Mouse (Mus musculus): ENCODE measurements around the gene Gm43552.

The Gm43552 gene

DNA sequence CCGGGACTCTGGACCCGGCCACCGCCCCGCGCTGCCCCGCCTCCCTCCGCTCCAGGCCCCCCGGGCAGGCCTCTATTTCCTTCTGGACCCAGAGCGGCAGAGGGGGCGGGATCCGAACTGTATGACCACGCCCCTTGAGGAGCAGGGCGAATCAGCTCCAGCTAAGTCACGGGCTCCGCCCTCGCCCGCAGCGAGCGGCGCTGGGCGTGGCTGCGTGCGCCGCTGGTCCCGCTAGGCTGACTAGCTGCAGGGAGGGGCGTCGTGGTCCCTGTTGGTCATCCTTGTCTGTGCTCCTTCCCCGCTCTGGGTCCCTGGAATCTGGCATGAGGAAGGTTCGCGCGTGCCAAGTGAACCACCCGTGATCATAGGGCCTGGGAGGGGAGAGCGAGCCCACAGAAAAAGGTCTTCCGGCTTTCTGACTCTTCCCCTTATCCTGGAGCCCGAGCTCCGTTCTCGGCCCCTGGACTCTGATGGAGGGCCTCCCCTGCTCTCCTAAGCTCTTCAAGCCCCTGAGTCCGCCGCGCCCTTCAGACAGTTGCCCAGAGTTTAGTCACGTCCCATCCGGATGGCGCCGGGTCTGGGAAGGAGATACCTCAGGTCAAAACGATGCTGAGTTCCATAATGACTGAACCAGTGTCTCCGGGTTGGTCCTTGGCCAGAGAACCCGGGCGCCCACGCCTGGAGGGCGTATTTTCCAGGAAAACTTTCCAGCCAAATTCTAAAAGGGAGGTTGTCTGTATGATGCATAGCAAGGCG lies 56.6 kb downstream of the Gm43552 start, which contains the start of gene Ugdh:
Gene Ugdh (minus strand): TSS at position 144 of the 756 bp plus-strand sequence.
- WGBS = under 1% methylated on average over 51 of the region's 51 CpGs

DNA sequence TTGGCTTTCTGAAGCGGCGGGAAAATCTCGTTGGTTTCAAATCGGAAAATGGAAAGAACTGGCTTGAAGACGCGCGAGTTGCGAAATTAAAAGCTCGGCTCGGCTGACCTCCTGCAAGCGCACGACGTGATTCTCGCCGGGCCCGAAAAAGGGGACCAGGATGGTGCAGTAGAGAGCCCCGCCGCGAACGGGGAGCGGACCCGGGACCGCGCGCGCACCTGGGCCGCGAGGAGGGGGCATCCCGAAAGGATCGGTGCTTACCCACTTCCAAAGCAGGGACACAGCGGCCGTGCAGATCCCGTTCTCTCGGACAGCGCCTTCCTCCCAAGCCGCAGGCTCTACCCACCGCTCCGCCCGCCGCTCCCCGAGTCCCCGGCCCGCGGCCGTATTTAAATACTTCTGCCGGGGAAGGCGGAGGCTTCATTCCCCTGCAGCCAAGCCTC lies 57.2 kb downstream of the Gm43552 start:
- WGBS = 1% methylated on average over 42 of the region's 47 CpGs

DNA sequence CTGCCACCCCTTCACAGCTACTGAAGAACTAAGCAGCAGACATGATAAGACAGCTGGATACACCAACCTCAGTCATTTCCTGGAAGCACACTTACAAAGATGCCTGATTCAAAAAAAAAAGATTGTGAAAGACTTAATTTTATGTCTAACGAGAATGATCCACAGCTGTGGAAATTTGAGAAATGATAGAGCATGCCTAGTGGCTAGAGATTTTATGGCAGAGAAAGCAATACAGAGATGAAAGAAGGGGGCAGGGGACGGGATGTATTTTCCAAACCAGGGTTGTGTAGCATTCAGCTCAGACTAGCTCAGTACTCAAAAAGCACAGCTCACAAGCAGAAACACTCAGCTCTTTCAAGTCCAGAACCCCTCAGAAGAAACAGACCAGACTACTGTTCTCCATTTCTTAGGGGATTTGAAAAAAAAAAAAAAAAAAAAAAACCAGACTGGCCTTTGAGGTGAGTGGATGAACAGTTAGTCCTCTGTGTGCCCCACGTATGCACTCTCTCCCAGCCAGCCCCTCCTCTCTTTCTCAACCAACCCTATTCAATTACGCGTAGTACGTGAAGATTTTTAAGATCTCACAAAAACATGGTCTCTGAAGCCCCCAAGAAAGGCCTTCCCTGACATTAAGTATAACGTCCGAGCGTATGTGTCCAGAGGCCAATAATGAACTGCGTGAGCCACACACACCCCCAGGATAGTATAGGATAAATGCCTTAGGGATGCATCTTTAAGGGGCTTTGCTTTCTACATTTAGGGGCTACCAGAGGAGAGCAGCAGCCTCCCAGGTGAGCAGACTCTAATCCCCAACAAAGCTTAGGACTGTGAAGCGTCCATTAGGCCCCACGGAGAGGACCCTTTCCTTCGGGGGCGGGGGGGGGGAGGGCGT lies 57.9 kb downstream of the Gm43552 start:
- WGBS = 3% methylated on average over 15 of the region's 15 CpGs

DNA sequence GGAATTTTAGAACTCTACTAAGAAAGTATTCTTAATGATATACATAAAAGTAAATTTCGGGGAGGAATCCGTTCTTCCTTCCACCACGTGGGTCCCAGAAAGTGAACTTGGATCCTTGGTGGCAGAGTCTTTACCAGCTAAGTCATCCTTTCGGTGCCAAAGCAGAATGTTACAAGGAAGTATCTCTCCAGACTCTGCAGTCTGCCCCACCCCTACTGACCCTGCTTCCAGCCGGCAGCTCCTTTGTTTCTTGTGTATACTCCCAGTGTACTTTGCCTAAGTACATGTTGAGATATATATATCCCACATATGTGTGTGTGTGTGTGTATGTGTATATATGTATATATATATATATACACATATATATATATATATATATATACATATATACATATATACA lies 63.2 kb downstream of the Gm43552 start:
- WGBS = 82% methylated on average over 5 of the region's 5 CpGs

DNA sequence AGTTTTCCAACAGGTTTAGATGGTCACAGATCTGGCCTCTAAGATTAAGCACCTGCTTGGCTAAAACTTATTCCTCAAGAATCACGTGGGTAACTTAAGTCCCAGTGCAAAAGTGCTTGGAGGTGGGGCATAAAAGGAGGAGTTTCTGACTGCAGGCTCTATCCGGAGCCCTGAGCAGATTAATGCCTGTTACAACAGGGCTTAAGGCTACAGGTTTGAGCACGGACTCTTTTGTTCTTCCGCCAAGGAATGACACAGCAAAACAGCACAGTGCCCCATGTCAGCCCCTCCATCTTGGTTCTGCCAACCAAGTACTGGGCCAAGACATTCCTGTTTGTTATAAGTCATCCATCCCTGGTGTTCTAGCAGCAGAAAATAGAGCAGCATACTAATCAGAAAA lies 64.3 kb downstream of the Gm43552 start:
- WGBS = 55% methylated on average over 4 of the region's 4 CpGs

DNA sequence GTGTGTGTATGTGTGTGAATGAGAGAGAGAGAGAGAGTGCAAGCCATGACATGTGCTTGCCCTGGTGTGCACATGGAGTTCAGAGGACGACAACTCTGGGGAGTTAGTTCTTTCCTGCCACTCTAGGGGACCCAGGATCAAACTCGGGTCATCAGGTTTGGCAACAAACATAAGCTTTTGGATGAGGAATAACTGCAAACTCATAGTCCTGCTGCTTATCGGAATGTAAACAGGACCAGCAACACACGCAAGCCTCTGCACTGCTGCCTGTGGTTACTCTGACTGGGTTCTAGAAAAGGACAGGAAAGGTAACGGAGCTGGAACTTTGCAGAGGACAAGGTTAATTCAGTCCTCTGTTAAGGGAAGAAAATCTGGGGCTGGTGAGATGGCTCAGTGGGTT lies 67.4 kb downstream of the Gm43552 start:
- 89% methylated on average over 5 of the region's 5 CpGs for WGBS

DNA sequence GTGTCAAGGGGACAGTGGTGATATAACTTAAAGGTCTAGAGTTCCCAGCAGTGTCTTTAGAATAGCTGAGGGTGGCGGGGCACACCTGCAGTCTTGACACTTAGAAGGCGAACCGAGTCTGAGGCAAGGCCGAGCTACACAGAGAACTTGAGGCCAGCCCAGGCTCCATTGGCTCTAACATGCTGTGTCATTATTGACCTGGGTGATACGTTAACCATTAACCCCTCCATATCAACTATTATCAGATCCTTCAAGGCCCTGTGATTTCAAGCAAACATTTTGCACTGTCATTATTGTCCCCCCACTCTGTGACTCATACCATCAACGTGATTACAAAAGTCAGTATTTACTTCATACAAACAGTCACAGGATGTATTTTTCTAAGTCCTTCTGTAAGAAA lies 68.4 kb downstream of the Gm43552 start:
- 88% methylated on average over 6 of the region's 6 CpGs for WGBS

DNA sequence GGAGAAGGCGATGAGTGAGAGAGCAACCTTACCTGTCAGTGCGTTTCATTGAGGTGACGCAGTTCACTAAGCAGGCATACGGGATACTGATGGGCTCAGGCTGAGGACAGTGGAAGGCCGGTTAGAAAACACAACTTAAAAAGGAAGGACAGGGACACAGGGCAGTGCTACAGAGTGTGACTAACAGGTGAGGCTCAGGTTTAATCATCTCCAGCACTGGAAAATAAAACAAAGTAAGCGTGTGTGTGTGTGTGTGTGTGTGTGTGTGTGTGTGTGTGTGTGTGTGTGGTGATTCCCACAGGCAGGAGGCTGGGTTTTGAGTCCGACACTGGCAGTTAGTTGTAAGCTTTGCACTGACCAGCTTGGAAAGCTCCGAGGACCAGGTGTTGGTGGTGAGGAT lies 69.8 kb downstream of the Gm43552 start:
- WGBS = 97% methylated on average over 8 of the region's 8 CpGs

DNA sequence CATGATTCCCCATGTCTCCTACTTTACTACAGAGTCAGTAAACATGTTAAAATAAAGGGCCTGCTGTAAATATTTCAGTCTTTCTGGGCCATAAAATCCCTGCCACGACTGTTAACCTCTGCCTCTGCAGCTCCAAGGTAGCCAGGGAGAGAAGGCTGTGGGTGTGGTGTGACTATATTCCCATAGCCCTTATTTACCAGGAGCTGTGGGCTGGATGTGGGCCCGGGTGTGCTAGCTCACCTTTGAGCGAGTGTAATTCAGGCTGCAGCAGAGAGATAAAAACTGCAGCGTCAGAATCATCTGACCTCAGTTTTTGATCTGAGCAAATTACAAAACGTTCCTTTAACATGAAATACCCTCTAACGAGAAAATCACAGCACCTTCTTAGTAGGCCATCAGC lies 71.8 kb downstream of the Gm43552 start:
- 65% methylated on average over 6 of the region's 6 CpGs for WGBS

DNA sequence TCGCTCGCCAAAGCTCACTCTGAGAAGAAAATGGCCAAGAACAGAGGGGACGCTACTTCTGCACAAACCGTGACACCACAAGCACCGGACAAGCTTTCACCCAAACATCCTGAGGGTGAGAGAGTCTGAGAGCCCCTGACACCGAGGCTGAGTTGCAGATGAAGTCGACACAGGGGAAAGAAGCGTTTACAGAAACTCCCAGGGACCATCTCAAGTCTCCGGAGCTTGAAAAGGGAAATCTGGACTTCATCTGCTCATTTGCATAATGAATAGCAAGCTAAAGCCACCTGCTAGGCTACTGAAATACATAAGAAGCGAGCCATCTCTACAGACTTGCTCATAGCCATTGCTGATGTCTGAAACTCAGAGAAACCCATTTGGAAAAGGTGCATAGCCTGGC lies 73.5 kb downstream of the Gm43552 start:
- 69% methylated on average over 10 of the region's 10 CpGs for WGBS

DNA sequence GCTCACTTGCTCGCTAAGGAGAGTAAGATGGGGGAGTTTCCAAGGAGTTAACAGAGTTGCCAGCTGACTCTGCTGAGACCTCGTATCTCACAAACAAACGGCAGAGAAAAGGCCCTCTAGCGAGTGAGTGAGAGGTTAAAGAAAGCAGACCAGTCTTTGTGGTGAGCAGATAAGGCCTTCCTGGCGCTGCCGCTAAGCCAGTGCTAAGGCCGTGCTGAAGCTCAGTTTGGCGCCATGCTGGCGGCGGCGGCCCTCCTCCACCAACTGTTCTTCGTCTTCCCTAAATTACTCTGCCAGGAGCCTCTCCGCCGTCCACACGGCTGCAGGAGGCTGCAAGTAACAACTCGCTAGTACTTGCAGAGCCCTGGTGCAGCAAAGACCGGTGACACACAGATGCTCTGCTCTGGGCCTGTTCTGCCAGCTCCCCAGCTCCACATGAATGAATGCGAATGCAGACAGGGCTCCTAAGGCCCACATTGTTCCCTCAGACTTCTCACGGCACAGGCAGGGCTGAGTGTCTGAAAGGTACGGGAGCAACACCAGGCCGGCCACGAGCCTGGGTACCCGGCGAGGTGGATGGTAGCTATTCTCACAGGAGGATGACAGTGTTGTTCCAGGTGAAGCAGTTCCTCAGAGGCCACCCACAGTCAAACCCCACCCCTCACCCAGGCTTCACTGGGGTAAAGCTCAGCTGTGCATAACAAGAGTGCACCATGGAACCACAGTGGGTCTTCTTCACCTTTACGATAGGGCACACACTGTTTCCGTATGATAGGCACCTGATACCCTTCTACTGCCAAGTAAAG lies 76.8 kb downstream of the Gm43552 start:
- WGBS = 45% methylated on average over 26 of the region's 26 CpGs

DNA sequence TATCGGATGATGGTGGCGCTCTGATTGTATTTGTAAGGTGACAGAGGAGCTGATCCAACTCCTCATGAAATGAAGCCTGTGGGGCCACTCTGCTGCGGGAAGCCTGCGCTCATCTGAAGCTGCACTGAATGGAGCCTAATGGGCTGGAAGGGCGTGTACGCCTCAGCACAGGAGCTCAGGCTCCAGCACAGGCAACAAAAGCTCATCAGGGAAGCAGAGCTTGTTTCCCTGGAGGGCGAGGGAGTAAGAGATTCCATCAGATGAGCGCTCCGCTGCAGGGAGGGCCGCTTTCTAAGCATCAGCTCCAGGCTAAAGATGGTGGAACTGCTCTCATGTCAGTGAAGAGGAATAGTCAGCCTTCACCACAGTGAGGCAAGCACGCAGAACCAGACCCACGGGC lies 84.6 kb downstream of the Gm43552 start:
- 69% methylated on average over 12 of the region's 12 CpGs for WGBS

DNA sequence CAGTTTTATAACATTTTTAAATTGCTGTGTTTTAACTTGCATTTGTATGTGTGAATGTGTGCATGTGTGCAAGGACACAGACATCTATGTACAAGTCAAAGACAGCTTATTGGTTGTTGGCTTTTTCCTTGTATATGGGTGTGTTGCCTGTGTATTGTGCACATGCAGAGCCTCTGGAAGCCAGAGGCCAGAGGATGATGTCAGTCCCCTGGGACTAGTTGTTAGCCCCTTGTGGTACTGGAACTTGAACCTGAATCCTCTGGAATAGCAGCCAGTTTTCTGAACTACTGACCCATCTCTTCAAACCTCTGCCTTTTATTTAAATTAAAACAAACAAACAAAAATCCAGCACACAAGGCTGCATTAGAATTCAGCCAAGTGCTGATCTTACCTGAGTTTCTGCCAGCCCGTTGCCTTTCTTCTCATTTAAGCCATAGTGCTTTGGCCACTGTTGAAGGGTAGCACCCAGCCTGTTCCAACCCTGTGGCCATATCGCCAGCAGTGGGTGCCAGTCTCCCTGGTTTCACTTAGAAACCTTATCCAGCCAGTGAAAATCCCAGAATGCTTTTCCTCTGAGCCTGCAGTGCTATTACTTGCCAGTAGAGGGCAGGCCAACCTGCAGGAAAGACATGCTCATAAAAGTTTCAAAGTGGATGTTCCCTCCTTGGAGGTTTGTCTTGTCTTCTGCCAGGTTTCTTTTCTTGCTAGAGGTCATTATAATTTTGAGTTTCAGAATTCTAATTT lies 91.2 kb downstream of the Gm43552 start:
- 12% methylated on average over 2 of the region's 2 CpGs for WGBS

DNA sequence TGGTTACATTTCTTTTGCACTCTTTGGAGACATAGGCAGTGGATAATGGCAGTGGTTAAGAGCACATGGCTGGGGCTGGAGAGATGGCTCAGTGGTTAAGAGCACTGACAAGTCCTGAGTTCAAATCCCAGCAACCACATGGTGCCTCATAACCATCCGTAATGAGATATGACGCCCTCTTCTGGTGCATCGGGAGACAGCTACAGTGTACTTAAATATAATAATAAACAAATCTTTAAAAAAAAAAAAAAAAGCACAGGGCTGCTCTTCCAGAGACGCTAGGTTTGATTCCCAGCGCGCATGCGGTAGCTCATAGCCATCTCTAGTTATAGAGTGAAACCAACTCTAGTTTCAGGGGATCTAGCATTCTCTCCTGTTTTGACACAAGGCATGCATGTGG lies 98.2 kb downstream of the Gm43552 start:
- 87% methylated on average over 7 of the region's 7 CpGs for WGBS

DNA sequence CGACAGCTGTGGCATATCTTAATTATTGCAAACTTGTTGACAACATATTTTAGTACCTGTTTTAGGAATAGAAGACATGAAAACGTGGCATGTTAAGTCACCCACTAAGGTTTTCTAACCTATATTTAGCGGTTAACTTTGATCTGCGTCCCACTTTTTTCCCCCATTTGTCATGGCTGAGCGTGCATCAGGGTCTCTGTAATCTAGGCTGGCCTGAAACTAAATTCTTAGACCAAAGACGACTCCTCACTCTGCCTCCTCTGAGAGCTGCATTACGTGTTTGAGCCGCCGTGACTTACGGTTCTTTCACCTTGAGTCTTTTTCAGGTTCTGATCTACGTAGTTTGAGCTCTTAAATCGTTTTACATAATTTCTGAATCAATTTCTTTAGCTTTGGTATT lies 100.9 kb downstream of the Gm43552 start:
- WGBS = 2% methylated on average over 12 of the region's 12 CpGs

DNA sequence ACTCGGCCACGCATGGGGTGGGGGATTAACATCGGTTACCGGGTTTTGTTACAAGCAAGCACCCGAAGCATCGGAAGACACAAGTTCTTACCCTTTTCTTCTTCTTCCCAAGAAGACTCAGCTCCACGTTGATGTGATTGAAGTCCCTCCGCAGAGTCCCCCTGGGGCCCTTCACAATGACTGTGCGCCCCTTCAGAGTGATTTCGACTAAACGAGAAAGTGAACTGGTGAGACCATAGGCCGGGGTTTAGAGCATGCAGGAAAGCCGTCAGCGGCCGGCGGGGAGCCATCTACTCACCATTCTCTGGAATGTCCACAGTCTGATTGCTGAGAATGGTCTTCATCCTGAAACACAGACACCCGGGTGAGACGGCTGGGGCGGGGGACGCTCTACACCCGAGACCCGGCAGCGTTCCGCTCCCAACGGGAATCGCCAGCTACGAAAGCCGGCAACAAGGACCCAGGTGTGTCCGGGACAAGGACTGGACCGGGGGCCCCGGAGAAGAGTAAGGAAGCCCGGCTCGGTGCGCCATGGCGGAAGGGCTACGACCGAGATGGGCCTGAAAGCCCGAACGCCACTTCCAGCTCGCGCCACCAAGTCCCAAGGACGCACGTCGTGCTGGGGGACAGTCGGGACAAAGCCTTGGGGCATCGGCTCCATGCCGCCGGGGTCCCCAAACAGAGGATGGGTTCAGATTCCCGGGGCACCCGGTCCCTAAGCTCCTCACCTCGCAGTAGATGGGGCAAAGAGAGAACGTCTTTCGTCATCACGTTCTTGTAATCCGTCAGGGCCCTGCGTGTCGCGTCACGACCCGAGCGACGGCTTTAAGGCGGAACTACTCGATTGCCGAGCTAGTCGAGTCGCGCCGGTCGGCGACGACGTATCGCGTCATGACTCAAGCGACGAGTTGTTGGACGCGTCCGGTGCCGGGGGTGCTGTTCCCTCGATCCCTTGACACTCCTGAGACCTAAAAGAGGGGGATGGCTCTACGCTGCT lies 101.7 kb downstream of the Gm43552 start, which contains the start of the genes Rpl9 and Lias:
Gene Rpl9 (minus strand): TSS at position 797 of the 997 bp plus-strand sequence.
Gene Lias (plus strand): TSS at position 850 of the 997 bp plus-strand sequence.
- WGBS = under 1% methylated on average over 83 of the region's 83 CpGs

DNA sequence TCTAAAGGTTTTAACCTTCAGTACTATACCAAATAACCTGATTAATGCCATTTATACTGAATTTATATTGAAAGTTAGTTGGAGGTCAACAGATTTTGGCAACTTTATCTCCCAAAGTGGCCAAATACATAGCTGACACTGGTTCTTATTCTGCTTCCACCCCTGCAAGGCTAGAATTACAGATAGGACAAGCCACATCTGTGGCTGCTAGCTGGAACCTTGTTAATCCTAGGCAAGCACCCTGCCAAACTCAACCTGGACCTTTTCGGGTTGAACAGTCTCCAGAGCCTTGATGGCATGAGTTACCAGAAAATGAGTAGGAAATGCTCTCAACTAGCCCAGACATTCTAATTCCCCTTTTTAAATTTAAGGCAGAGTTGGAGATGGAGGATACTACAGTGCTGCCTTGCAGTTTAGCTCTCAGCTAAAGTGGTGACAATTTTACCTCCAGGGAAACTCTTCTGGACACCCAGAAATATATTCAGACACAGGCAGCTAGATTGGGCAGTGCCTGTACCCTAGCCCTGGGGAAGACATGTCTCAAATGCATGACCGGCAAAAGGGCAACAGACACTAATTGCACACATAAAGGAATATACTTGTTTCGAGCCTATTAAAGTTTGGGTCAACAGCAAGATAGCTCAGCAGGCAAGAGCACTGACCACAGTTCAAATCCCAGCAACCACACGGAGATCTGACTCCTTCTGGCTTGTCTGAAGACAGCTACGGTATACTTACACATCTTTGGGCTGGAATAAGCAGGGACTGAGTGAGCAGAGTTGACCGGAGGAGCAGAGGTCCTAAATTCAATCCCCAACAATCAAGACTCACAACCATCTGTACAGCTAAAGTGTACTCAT lies 105.4 kb downstream of the Gm43552 start:
- 77% methylated on average over 6 of the region's 6 CpGs for WGBS

DNA sequence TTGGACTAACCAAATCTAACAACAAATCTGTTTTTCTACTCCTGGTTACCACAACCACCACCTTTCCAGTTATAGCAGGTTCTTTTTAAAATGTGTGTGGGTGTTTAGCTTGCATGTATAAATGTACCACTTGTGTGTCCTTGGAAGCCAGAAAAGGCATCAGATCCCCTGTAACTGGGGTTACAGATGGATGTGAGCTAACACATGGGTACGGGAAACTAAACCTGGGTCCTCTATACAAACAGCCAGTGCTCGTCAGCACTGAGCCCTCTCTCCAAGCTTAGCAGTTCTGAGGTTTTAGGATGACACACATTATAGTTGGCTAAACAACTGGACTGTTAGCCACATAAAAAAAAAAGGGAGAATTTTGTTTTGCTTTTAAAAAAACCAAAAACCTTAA lies 106.9 kb downstream of the Gm43552 start:
- 51% methylated on average over 2 of the region's 2 CpGs for WGBS

Data from cerebral cortex, adult 2 months (tissue).